Mouse (Mus musculus) embryo, embryonic 10 days (tissue): Measurements from ENCODE around the gene Wap.

ENCODE experiments used
- DNase-seq: peaks from one replicate; pipeline ENCODE4 v3.0.0-alpha.2; 2015; ENCODE audit warnings: low spot score

Gene Wap

GRCm38 (mm10) chr11:6627731-6628130 is 10.7 kb downstream of the Wap start:
- no peak for DNase-seq

- no peak for DNase-seq
These were observed 12.1 kb downstream of the Wap start for GRCm38 (mm10) chr11:6626388-6626772.

GRCm38 (mm10) chr11:6625478-6626387 is 12.7 kb downstream of the Wap start, which contains the start of gene Tbrg4:
TSS of gene Tbrg4 (minus strand) at chr11:6626067.
- peak; percentile 98 for DNase-seq

DNA sequence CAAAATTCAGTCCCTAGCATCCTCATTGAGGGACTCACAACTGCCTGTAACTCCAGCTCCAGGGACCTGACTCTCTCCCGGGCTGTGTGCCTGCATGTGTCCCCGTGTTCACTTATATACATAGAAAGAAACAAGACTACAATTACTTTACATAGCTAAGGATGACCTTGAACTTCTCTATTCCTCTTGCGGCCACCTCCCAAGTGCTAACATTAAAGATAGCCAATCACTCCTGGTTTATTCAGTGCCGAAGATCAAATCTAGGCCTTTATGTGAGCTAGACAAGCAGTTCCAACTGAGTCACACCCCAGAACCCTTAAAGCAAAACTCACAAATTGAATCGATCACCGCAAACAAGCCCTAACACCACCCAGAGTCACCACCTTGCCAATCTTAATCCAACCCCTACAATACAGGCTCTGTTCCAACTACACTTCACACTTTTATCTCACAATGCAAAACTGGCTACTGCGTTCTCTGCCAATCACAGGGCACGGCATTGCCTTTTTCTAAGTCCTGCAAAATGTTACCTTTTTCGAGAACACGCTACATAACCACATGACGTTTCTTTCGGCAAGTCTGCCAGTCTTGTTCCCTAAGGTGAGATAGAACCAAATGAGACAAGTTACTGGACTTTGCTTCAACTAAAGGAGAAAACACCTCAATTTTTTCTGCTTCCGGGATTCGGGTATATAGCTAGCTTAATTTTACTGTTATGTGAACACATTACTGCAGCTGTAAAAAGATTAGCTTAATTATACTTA is 13.6 kb downstream of the Wap start:
- DNase-seq, result no peak

- DNase-seq, result no peak
These were observed 14.7 kb downstream of the Wap start for GRCm38 (mm10) chr11:6623704-6624103.

DNA sequence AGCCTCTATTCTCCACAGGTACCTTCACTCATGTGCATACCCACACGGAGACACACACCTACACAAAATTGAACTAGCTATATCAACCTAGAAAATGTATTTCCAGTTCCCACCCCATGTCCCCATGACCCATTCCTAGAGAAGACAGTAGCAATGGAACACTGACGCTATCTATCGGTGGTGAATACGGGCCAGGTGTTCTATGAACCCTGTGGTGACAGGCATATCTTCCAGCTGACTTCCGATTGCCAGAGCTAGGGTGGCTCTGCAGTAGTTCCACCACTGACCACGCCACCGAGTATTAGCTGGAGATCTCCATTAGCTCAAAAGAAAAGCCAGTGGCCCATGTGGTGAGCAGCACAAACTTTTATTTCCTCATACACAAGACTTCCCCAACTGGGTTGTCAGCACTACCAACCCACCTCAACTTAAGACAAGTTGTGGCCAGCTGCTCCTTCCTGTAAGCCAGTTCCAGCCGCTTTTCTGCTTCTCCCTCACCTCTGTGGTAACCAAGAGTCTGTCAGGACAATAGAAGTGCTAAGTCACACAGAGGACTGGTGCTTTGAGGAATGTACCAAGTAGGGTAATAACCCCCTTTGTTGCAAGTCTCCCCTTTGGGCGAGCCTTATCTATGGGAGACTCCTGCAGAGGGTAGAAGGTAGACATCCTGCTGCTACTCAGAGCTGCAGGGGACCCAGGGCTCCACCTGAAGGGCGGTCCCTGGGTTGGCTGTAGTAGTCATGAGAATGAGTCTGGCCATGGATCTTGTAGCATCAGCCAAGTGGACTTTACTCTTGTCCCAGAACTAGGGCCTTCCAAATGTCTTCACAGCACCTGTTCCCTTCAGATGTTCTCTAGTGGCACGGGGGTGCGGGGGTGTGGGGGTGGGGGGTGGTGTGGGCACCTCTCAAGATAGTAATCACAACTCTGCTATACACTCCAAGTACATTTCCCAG is 22.9 kb downstream of the Wap start:
- no peak for DNase-seq

- DNase-seq, result peak; percentile 79
These were observed 32.7 kb downstream of the Wap start, which contains the start of gene Nacad for GRCm38 (mm10) chr11:6605491-6606399. TSS of gene Nacad (minus strand) at chr11:6606053.

GRCm38 (mm10) chr11:6605021-6605481 is 33.4 kb downstream of the Wap start:
- DNase-seq, result peak; percentile 34

DNA sequence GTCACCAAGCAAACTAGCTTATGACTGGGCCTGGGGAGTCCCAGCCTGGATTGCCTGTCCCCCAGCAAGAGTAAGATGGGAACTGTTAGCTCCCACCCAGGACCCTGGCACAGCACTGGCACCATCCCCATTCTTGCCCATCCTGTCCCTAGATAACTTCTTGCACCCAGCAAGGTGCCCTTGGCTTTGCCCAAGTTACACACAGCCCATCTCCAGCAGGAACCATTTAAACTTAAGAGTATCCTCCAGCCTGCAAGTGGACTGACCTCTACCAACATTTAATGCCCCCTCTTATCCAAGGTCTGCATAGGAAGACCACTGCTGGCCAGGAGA is 33.9 kb downstream of the Wap start:
- DNase-seq, result no peak

DNA sequence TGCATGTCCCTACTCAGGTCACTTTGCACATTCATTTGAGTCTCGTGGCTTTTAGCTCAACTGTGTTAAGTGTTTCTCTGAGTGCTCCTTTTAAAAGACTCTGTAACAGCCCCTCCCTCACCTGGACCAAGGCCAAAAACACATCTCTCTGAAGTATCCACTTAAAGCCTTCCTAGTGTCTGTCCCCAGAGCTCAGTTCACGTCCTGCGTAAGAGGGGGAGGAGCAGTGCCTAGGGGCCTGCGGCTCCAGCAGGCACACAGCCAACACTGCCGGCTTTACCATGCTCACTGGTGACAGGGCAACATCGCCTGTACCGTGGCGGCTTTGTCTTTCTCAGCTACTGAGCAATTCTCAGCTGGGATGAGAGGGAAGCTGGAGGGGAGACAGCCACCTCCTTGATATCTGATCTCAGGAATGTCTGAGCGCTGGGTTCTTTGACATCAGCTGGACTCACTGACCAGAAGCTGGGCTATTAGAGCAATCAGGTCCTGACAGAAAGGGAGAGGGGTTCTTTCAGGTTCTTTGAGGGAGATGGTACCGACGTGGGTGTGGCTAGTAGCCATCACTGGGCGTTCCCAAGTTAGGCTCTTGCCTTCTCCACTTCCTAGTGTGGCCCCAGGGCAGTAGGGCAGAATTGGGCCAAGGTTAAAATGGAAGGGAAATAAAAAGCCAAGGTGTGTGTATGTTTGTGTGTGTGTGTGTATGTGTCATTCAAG is 34.4 kb downstream of the Wap start:
- DNase-seq, result no peak

GRCm38 (mm10) chr11:6603224-6603623 is 35.2 kb downstream of the Wap start:
- DNase-seq, result no peak

DNA sequence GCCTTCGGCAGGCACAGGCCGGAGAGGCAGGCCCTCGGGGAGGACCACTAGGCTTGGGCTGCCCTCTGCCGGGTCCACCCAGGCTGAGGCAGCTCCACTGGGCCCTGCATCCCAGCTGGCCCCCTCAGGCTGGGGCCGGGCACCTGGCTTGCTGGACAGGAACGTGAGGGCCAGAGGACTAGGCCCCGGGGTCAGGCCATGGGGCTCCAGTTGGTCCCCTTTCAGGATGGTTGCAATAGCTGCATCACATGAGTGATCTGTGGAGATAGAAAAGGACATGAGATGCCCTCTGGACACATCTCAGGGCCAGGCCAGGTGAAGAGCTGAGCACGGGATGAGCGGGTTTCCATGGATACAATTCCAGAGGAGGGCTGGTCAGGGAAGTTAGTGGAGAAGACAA is 35.8 kb downstream of the Wap start:
- no peak for DNase-seq

GRCm38 (mm10) chr11:6601649-6602480 is 36.6 kb downstream of the Wap start:
- no peak for DNase-seq

DNA sequence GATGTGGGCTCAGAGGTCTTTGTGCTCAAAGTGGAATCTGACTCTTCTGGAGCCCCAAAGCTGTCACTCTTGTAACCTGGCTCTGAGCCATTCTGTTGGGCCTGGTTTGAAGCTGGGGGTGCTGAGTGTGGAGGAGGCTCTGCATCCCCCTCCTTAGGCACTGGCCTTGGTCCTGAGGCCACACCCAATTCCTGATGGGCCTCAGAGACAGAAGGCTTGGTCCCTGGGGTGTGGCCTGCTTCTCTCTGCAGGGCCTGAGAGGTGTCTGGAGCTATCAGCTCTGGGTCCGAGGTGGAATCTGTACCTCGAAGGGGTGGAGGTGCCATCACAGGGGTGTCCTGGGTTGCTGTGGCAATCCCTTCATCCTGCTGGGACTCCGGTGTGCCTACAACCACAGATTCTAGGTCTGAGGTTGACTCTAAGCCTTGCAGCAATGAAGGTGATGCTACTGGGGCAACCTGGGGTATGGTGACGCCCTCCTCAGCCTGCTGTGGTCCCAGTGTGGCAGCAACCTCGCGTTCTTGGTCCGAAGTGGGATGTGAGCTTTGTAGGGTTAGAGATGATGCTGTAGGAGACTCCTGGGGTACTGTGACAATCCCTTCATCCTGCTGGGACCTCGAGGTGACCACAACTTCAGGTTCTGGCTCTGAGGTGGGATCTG is 38.0 kb downstream of the Wap start:
- no peak for DNase-seq

- DNase-seq, result no peak
These were observed 38.6 kb downstream of the Wap start for GRCm38 (mm10) chr11:6599831-6600230.

GRCm38 (mm10) chr11:6599011-6599681 is 39.3 kb downstream of the Wap start:
- peak; percentile 48 for DNase-seq

DNA sequence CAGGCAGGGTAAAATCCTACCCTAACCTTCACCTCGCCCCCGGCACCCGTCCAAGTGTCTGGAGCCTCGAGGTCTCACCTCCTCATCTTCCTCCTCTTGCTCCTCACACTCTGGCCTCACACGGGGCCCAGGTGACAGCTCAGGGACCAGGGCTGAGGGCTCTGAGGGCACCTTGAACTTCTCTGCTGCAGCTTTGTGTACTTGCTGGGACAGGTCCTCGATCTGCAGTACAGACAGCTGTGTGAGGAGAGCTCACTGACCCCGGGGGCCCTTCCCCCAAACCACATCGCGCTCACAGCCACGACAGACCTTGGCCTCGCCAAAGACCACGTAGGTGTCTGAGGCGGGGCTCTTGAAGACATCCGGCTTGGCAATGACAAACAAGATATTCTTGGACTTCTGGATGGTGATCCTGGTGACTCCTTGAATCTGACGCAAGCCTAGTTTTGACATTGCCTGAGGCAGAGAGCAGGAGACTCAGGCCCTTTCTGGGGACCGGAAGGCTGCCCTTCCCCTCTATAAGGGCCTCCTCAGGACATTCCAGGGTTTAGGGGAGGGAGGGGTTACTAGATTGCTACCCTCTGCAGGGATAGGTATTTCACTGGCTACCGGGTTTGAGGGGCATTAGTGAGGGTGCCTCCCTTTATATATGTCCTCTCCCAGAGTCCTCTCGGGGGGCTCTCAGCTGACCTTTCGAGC is 40.1 kb downstream of the Wap start:
- no peak for DNase-seq
